Mouse (Mus musculus) liver, adult 2 months (tissue): ENCODE results near the gene Dnajc16.

ENCODE experiments used
- CTCF ChIP-seq: fragments of 200-500 bp; IDR thresholded peaks from 2 replicates; pipeline ENCODE4 v1.5.1; 2011; ENCODE audit warnings: low read depth, low read length, control low read depth
- POLR2A ChIP-seq: fragments of 200-500 bp; IDR thresholded peaks from 2 replicates; pipeline ENCODE4 v1.6.1; 2011; ENCODE audit warnings: low read length, control low read depth; ENCODE audit not compliant: insufficient read depth; ENCODE audit errors: extremely low read depth

DNA sequence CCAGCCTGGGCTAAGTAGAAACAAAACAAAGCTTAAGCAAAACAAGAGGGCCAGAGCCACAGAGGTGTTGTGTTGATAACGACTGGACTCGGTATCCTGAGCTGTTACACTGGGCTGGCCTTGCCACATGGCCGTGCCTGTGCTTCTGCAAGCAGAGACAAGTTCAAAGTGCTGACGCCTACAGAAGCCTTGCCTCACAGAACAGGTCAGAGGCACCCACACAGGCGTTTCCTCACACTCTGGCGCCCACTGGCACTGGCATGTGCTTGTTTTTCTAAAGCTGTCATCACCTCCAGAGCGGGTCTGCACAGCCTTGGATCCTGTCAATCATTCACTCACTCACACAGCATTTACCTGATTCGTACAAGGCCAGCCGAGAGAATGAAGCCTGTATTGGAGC is 48.9 kb downstream of the Dnajc16 start:
- TF ChIP-seq CTCF (no peak), POLR2A (no peak; the same call in 1 of the 2 replicates)
